Mouse (Mus musculus): Measurements from ENCODE around the gene Msi2.

- no peak for TF ChIP-seq CTCF (IDR thresholded peaks at IDR 0.05; ENCODE audit: control insufficient read depth, insufficient read depth, low read length)
- no peak for TF ChIP-seq POLR2A (IDR thresholded peaks at IDR 0.05; ENCODE audit: borderline replicate concordance, control insufficient read depth, low read depth, low read length)
Observed at GRCm38 (mm10) chr11:88619468-88620157, 98.7 kb downstream of the Msi2 start.
